Mouse (Mus musculus): ENCODE measurements around the gene Osbpl11.
"Not testable (repeated sequence)": the region's sequence is repeated elsewhere in the genome, so short reads cannot be mapped to it uniquely, and the experiment has no call there.

Gene Osbpl11

GRCm38 (mm10) chr16:33184901-33185260 is at the start of gene Osbpl11:
Gene Osbpl11 (plus strand): TSS chr16:33185071.
- in situ Hi-C loops (cut with MboI, MseI): no loop called here

GRCm38 (mm10) chr16:33135167-33135566 is 49.7 kb upstream of the Osbpl11 start:
- in situ Hi-C loops (cut with MboI, MseI): no loop called here

- in situ Hi-C loops (cut with MboI, MseI): not testable (repeated sequence)
These were observed 45.8 kb upstream of the Osbpl11 start for GRCm38 (mm10) chr16:33139061-33139460.

GRCm38 (mm10) chr16:33141758-33142280 is 43.1 kb upstream of the Osbpl11 start:
- in situ Hi-C loops (cut with MboI, MseI): no loop called here

- in situ Hi-C loops (cut with MboI, MseI): no loop called here
These were observed 41.4 kb upstream of the Osbpl11 start for GRCm38 (mm10) chr16:33143452-33143851.

- in situ Hi-C loops (cut with MboI, MseI): no loop called here
These were observed 38.7 kb upstream of the Osbpl11 start for GRCm38 (mm10) chr16:33146185-33146584.

GRCm38 (mm10) chr16:33148135-33148534 is 36.7 kb upstream of the Osbpl11 start:
- in situ Hi-C loops (cut with MboI, MseI): no loop called here

- in situ Hi-C loops (cut with MboI, MseI): loop anchor here (10.0 kb wide), 1 partner anchor 126 kb away; no protein-coding TSS in a partner anchor
These were observed 34.0 kb upstream of the Osbpl11 start for GRCm38 (mm10) chr16:33150875-33151274.

- in situ Hi-C loops (cut with MboI, MseI): loop anchor here (10.0 kb wide), 1 partner anchor 127 kb away; no protein-coding TSS in a partner anchor
These were observed 33.3 kb upstream of the Osbpl11 start for GRCm38 (mm10) chr16:33151558-33151957.

GRCm38 (mm10) chr16:33154992-33155391 is 29.9 kb upstream of the Osbpl11 start:
- in situ Hi-C loops (cut with MboI, MseI): loop anchor here (10.0 kb wide), 1 partner anchor 130 kb away; no protein-coding TSS in a partner anchor

GRCm38 (mm10) chr16:33158006-33158405 is 26.9 kb upstream of the Osbpl11 start:
- in situ Hi-C loops (cut with MboI, MseI): loop anchor here (10.0 kb wide), 1 partner anchor 133 kb away; no protein-coding TSS in a partner anchor

GRCm38 (mm10) chr16:33158590-33159071 is 26.2 kb upstream of the Osbpl11 start:
- in situ Hi-C loops (cut with MboI, MseI): loop anchor here (10.0 kb wide), 1 partner anchor 134 kb away; no protein-coding TSS in a partner anchor

- in situ Hi-C loops (cut with MboI, MseI): loop anchor here (10.0 kb wide), 1 partner anchor 135 kb away; no protein-coding TSS in a partner anchor
These were observed 25.5 kb upstream of the Osbpl11 start for GRCm38 (mm10) chr16:33159363-33159762.

GRCm38 (mm10) chr16:33163330-33164090 is 21.4 kb upstream of the Osbpl11 start:
- in situ Hi-C loops (cut with MboI, MseI): no loop called here

GRCm38 (mm10) chr16:33166284-33166683 is 18.6 kb upstream of the Osbpl11 start:
- in situ Hi-C loops (cut with MboI, MseI): not testable (repeated sequence)

GRCm38 (mm10) chr16:33167537-33167936 is 17.3 kb upstream of the Osbpl11 start:
- in situ Hi-C loops (cut with MboI, MseI): no loop called here

GRCm38 (mm10) chr16:33169471-33170034 is 15.3 kb upstream of the Osbpl11 start:
- in situ Hi-C loops (cut with MboI, MseI): loop anchor here (5.0 kb wide), 1 partner anchor 42 kb away; no protein-coding TSS in a partner anchor

- in situ Hi-C loops (cut with MboI, MseI): loop anchor here (5.0 kb wide), 1 partner anchor 44 kb away; no protein-coding TSS in a partner anchor
These were observed 13.9 kb upstream of the Osbpl11 start for GRCm38 (mm10) chr16:33170716-33171587.

GRCm38 (mm10) chr16:33171800-33172199 is 13.1 kb upstream of the Osbpl11 start:
- in situ Hi-C loops (cut with MboI, MseI): loop anchor here (5.0 kb wide), 1 partner anchor 44 kb away; no protein-coding TSS in a partner anchor

GRCm38 (mm10) chr16:33173151-33173550 is 11.7 kb upstream of the Osbpl11 start:
- in situ Hi-C loops (cut with MboI, MseI): loop anchor here (5.0 kb wide), 1 partner anchor 46 kb away; no protein-coding TSS in a partner anchor

- in situ Hi-C loops (cut with MboI, MseI): loop anchor here (5.0 kb wide), 1 partner anchor 47 kb away; no protein-coding TSS in a partner anchor
These were observed 10.2 kb upstream of the Osbpl11 start for GRCm38 (mm10) chr16:33174695-33175094.

Measured in T-helper 2 cell (primary cell).